Mouse (Mus musculus): ENCODE measurements around the gene Rnf217.

DNA sequence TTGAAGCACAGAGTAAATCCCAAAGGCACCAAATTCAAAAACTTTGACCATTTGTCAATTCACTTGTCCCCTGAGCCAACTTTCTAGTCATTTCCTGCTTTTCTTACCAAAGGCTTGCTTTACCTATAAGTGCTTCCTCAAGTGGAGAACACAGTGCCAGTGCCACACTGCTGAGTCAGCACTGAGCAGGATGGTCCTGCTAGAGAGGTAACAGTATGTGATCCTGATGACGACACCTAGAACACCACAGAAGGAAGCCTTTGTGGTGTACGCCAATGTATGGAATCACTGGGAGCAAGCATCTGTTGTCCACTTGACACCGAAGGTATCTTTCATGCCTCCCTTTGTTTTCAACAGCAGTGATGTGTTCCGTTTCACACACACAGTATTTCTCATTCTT lies 90.8 kb downstream of the Rnf217 start:
- TF ChIP-seq CTCF (IDR thresholded peaks at IDR 0.05; ENCODE audit: low read depth) = no peak
- TF ChIP-seq EP300 (IDR thresholded peaks at IDR 0.05; ENCODE audit: low read depth) = no peak
